Mouse (Mus musculus): ENCODE data around the gene L3mbtl4. TPM values are rescaled to one million over a fixed set of nuclear protein-coding genes. Genes with fewer than 3 reads are reported as not detected.

L3mbtl4 gene
- total RNA-seq, 1 experiment = not detected

DNA sequence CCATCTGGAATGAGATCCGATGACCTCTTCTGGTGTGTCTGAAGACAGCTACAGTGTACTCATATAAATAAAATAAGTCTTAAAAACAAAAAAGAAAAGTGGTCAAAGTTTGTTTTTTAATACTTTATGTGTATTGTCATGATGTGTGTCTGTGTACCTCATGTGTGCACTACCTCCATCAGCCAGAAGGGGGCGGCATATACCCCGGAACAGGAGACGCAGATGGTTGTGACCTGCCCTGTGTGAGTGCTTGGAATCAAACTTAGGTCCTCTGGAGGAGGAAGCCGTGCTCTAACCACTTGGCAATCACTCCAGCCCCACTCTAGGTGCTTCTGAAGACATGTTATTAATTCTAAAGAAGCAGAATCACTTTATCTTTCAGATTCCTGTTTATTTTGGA, 58.6 kb downstream of the L3mbtl4 start:
- Histone ChIP-seq H3K36me3 (ENCODE audit: control insufficient read depth, insufficient read depth, low read length, poor library complexity, severe bottlenecking) (no peaks in the 10 kb centered on the region), H3K4me1 (ENCODE audit: control insufficient read depth in 2 of 2, insufficient read depth in 2 of 2, low read length in 2 of 2, poor library complexity in 1 of 2) (no peaks in the 10 kb centered on the region), H3K9ac (ENCODE audit: insufficient read depth, low read depth, low read length, poor library complexity, severe bottlenecking) (no peak overlapping the region), H3K9me3 (ENCODE audit: control insufficient read depth, insufficient read depth, low read depth, low read length) (no peaks in the 10 kb centered on the region), H3K4me3 (ENCODE audit: insufficient read depth in 1 of 2, low read depth in 1 of 2, low read length in 2 of 2, poor library complexity in 1 of 2, severe bottlenecking in 1 of 2) (no peak overlapping the region), H3K27ac (ENCODE audit: insufficient read depth, low read depth, low read length, poor library complexity, severe bottlenecking) (no peak overlapping the region)
- DNase-seq (ENCODE audit: low read depth, low spot score) = peak; percentile 3
- no peak for TF ChIP-seq ZC3H11A (IDR thresholded peaks at IDR 0.05; ENCODE audit: borderline replicate concordance, low read depth, low read length)
- TF ChIP-seq CHD2 (IDR thresholded peaks at IDR 0.05; ENCODE audit: low read depth, low read length) = no peak
- no peak for TF ChIP-seq MAFK (IDR thresholded peaks at IDR 0.05; ENCODE audit: insufficient read depth, low read depth, low read length)
- no peak for TF ChIP-seq ZNF384 (IDR thresholded peaks at IDR 0.05; ENCODE audit: low read depth, low read length)
- TF ChIP-seq HCFC1 (IDR thresholded peaks at IDR 0.05; ENCODE audit: borderline replicate concordance, insufficient read depth, low read length) = no peak
- in situ Hi-C loops (cut with MboI; ENCODE audit: low sequenced_read_pairs in 2 of 2, unreplicated experiment in 2 of 2) = no loop called here

DNA sequence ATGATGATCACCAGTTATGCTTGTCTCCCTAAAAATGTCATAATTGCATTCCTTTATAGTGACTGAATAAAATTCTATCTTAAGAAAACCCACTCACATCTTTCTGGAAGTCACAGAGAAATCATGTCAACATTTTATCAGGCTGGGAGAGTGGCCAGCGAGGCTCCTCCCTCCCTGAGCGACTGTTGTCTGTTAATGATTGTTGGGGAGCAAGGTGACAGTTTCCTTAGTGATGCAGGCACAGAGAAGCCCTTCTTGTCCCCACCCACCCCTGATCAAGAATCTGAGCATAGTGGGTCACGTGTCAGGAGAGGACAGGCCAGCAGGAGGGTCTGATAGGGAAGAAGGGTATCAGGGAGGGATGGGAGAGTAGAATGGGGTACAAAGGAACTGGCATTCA, 59.8 kb downstream of the L3mbtl4 start:
- Histone ChIP-seq H3K9ac (ENCODE audit: insufficient read depth, low read depth, low read length, poor library complexity, severe bottlenecking) (no peak overlapping the region), H3K4me3 (ENCODE audit: insufficient read depth in 1 of 2, low read depth in 1 of 2, low read length in 2 of 2, poor library complexity in 1 of 2, severe bottlenecking in 1 of 2) (no peak overlapping the region), H3K4me1 (ENCODE audit: control insufficient read depth in 2 of 2, insufficient read depth in 2 of 2, low read length in 2 of 2, poor library complexity in 1 of 2) (no peaks in the 10 kb centered on the region), H3K36me3 (ENCODE audit: control insufficient read depth, insufficient read depth, low read length, poor library complexity, severe bottlenecking) (no peaks in the 10 kb centered on the region), H3K9me3 (ENCODE audit: control insufficient read depth, insufficient read depth, low read depth, low read length) (no peaks in the 10 kb centered on the region), H3K27ac (ENCODE audit: insufficient read depth, low read depth, low read length, poor library complexity, severe bottlenecking) (no peak overlapping the region)
- in situ Hi-C loops (cut with MboI; ENCODE audit: low sequenced_read_pairs in 2 of 2, unreplicated experiment in 2 of 2) = no loop called here
- TF ChIP-seq ZC3H11A (IDR thresholded peaks at IDR 0.05; ENCODE audit: borderline replicate concordance, low read depth, low read length) (no peak), MAFK (IDR thresholded peaks at IDR 0.05; ENCODE audit: insufficient read depth, low read depth, low read length) (no peak), ZNF384 (IDR thresholded peaks at IDR 0.05; ENCODE audit: low read depth, low read length) (no peak), CHD2 (IDR thresholded peaks at IDR 0.05; ENCODE audit: low read depth, low read length) (no peak)
- no peak for DNase-seq (ENCODE audit: low read depth, low spot score)

DNA sequence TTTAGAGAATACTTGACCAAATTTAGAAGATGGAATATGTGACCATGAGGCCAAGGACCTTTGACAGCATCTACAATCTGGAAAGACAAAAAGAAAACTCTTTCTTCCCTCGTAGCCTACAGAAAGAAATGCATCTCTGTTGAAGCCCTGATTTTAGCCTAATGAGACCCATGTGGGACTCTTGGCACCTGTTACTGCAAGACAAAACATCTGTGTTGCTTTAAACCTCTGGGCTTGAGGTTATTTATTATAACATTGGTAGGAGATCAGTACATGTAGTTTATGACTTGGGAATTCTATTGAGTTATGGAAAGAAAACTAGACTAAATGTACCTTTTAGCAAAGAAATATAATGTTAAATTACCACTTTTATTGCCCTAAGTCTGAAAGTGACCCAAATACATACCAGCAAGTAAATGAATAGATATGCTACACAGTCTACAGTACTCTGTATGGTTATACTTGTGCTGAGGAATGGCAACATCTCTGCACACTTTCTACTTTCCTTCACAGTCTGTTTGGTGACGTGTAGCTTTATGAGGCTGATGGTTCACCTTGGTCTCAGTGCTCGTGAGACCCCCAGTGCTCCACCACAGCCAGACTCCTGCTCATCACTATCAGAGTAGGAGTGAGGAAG, 65.4 kb downstream of the L3mbtl4 start:
- in situ Hi-C loops (cut with MboI; ENCODE audit: low sequenced_read_pairs in 2 of 2, unreplicated experiment in 2 of 2) = no loop called here
- Histone ChIP-seq H3K4me3 (ENCODE audit: insufficient read depth in 1 of 2, low read depth in 1 of 2, low read length in 2 of 2, poor library complexity in 1 of 2, severe bottlenecking in 1 of 2) (no peak overlapping the region), H3K4me1 (ENCODE audit: control insufficient read depth in 2 of 2, insufficient read depth in 2 of 2, low read length in 2 of 2, poor library complexity in 1 of 2) (no peaks in the 10 kb centered on the region), H3K36me3 (ENCODE audit: control insufficient read depth, insufficient read depth, low read length, poor library complexity, severe bottlenecking) (no peaks in the 10 kb centered on the region), H3K9ac (ENCODE audit: insufficient read depth, low read depth, low read length, poor library complexity, severe bottlenecking) (no peak overlapping the region), H3K27ac (ENCODE audit: insufficient read depth, low read depth, low read length, poor library complexity, severe bottlenecking) (no peak overlapping the region), H3K9me3 (ENCODE audit: control insufficient read depth, insufficient read depth, low read depth, low read length) (no peaks in the 10 kb centered on the region)
- DNase-seq (ENCODE audit: low read depth, low spot score) = no peak
- no peak for TF ChIP-seq ZC3H11A (IDR thresholded peaks at IDR 0.05; ENCODE audit: borderline replicate concordance, low read depth, low read length)

DNA sequence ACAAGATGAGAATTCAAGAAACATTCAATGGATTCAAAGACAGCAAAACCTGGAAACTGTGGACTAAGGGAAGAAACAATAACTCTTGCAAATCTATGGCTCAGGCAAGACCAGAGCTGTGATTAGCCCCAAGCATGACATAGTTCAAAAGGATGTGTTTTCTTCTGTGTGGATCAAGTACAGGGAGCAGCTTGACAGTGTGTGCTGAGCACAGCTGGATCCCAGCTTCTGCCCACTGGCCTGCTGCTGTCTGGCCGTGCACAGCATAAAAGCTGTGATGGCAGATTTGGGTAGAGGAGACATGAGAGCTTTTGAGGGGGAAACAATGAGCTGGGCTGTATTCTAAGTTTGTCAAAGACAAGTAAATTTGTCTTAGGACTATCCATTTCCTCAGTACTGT, 84.1 kb downstream of the L3mbtl4 start:
- DNase-seq (ENCODE audit: low read depth, low spot score) = no peak
- H3K4me3 ChIP-seq (ENCODE audit: insufficient read depth in 1 of 2, low read depth in 1 of 2, low read length in 2 of 2, poor library complexity in 1 of 2, severe bottlenecking in 1 of 2) = no peak overlapping the region
- no peak overlapping the region for H3K9ac ChIP-seq (ENCODE audit: insufficient read depth, low read depth, low read length, poor library complexity, severe bottlenecking)
- TF ChIP-seq MAFK (IDR thresholded peaks at IDR 0.05; ENCODE audit: insufficient read depth, low read depth, low read length) (no peak), CHD2 (IDR thresholded peaks at IDR 0.05; ENCODE audit: low read depth, low read length) (no peak), ZNF384 (IDR thresholded peaks at IDR 0.05; ENCODE audit: low read depth, low read length) (no peak), HCFC1 (IDR thresholded peaks at IDR 0.05; ENCODE audit: borderline replicate concordance, insufficient read depth, low read length) (no peak), ZC3H11A (IDR thresholded peaks at IDR 0.05; ENCODE audit: borderline replicate concordance, low read depth, low read length) (no peak)
- no peaks in the 10 kb centered on the region for H3K36me3 ChIP-seq (ENCODE audit: control insufficient read depth, insufficient read depth, low read length, poor library complexity, severe bottlenecking)
- H3K27ac ChIP-seq (ENCODE audit: insufficient read depth, low read depth, low read length, poor library complexity, severe bottlenecking) = no peak overlapping the region
- H3K4me1 ChIP-seq (ENCODE audit: control insufficient read depth in 2 of 2, insufficient read depth in 2 of 2, low read length in 2 of 2, poor library complexity in 1 of 2) = no peaks in the 10 kb centered on the region
- H3K9me3 ChIP-seq (ENCODE audit: control insufficient read depth, insufficient read depth, low read depth, low read length) = no peaks in the 10 kb centered on the region
- in situ Hi-C loops (cut with MboI; ENCODE audit: low sequenced_read_pairs in 2 of 2, unreplicated experiment in 2 of 2) = no loop called here

DNA sequence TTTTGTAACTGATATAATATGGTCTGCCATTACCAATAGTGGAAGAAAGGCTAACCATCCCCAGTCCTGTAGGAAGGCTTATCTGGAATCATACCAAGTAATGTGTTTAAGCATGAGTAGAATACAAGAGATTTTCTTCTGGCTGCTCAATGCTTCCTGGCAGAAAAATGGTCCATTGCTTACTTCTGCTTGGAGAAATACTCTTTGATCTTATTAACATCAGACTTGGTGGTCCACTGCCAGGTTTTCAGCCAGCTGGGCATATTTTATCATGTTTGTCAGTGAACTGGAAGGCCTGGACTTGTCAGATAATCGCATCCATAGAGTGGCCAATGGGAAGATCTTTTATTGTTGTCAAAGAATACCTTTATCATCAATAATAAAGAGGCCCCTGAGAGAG, 97.5 kb downstream of the L3mbtl4 start:
- DNase-seq (ENCODE audit: low read depth, low spot score) = no peak
- Histone ChIP-seq H3K36me3 (ENCODE audit: control insufficient read depth, insufficient read depth, low read length, poor library complexity, severe bottlenecking) (no peaks in the 10 kb centered on the region), H3K9me3 (ENCODE audit: control insufficient read depth, insufficient read depth, low read depth, low read length) (no peaks in the 10 kb centered on the region), H3K9ac (ENCODE audit: insufficient read depth, low read depth, low read length, poor library complexity, severe bottlenecking) (no peak overlapping the region), H3K27ac (ENCODE audit: insufficient read depth, low read depth, low read length, poor library complexity, severe bottlenecking) (no peak overlapping the region), H3K4me1 (ENCODE audit: control insufficient read depth in 2 of 2, insufficient read depth in 2 of 2, low read length in 2 of 2, poor library complexity in 1 of 2) (no peaks in the 10 kb centered on the region), H3K4me3 (ENCODE audit: insufficient read depth in 1 of 2, low read depth in 1 of 2, low read length in 2 of 2, poor library complexity in 1 of 2, severe bottlenecking in 1 of 2) (no peak overlapping the region)
- in situ Hi-C loops (cut with MboI; ENCODE audit: low sequenced_read_pairs in 2 of 2, unreplicated experiment in 2 of 2) = no loop called here
- TF ChIP-seq ZC3H11A (IDR thresholded peaks at IDR 0.05; ENCODE audit: borderline replicate concordance, low read depth, low read length) (no peak), CHD2 (IDR thresholded peaks at IDR 0.05; ENCODE audit: low read depth, low read length) (no peak), MAFK (IDR thresholded peaks at IDR 0.05; ENCODE audit: insufficient read depth, low read depth, low read length) (no peak), HCFC1 (IDR thresholded peaks at IDR 0.05; ENCODE audit: borderline replicate concordance, insufficient read depth, low read length) (no peak), ZNF384 (IDR thresholded peaks at IDR 0.05; ENCODE audit: low read depth, low read length) (no peak)

All from ES-E14 (cell line).